Mouse (Mus musculus) forebrain, embryonic 12.5 days (tissue): ENCODE data around the gene Gorasp1. TPM values are rescaled to one million over a fixed set of nuclear protein-coding genes. Genes with fewer than 3 reads are reported as not detected.

ENCODE experiments used
- ATAC-seq: fragments of 200-750 bp; cut with Nextera tagmentation; 2 replicates; pipeline ENCODE4 v1.8.0; 2017; ENCODE audit warnings: moderate TSS enrichment; ENCODE audit not compliant: low FRiP score
- H3K27ac ChIP-seq: fragments of 300-500 bp; sonication (generic); 2 replicates; pipeline ENCODE4 v1.5.1; 2016; ENCODE audit warnings: mild to moderate bottlenecking
- H3K27me3 ChIP-seq: fragments of 300-500 bp; sonication (generic); 2 replicates; pipeline ENCODE4 v1.6.1; 2016; ENCODE audit warnings: mild to moderate bottlenecking
- H3K36me3 ChIP-seq: fragments of 300-500 bp; sonication (generic); replicated peaks from 2 replicates; pipeline ENCODE4 v1.6.1; 2016; ENCODE audit warnings: mild to moderate bottlenecking
- H3K4me1 ChIP-seq: fragments of 300-500 bp; sonication (generic); 2 replicates; pipeline ENCODE4 v1.6.1; 2016
- H3K4me2 ChIP-seq: fragments of 300-500 bp; sonication (generic); 2 replicates; pipeline ENCODE4 v1.6.1; 2016; ENCODE audit warnings: mild to moderate bottlenecking, moderate library complexity
- H3K4me3 ChIP-seq: fragments of 300-500 bp; sonication (generic); replicated peaks from 2 replicates; pipeline ENCODE4 v1.5.1; 2016; ENCODE audit warnings: mild to moderate bottlenecking
- H3K9ac ChIP-seq: fragments of 300-500 bp; sonication (generic); 2 replicates; pipeline ENCODE4 v1.6.1; 2016; ENCODE audit warnings: mild to moderate bottlenecking
- H3K9me3 ChIP-seq: fragments of 300-500 bp; sonication (generic); 2 replicates; pipeline ENCODE4 v1.6.1; 2016
- WGBS: fragments of 180-500 bp; shearing (Covaris S2); methylation state at CpG from one replicate; pipeline ENCODE4 v1.1.7; 2016; 5-methylcytosine and 5-hydroxymethylcytosine counted together
- polyA plus RNA-seq: library from polyadenylated mRNA; unstranded; fragments of >200 nt; fragmentation: Nextera tagmentation; extraction: Ambion mirVana; gene quantifications from 2 replicates; pipeline ENCODE4 v1.2.1, GENCODE M21; 2016

Gene Gorasp1
- polyA plus RNA-seq, 1 experiment from 2014 or later, result 27.7 TPM

DNA sequence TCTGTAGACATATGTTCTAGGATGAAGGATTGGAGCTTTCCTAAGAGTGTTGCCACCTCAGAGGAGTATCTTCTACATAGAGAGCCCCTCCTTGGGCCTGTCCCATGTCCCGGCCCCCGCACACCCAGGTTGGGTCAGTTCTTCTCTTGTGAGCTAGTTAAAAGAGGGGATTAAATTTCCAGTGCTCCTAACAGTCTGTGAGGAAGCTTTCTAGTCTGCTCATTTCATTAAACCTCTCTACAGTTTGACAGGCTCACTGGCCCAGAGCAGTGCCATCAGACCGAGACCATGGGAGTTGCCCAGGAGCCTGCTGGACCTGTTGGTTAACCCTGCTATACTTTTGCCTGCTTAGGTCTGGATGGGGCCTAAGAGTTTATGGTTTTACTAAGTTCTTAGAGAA lies 28.7 kb downstream of the Gorasp1 start:
- WGBS, result 94% methylated on average over 3 of the region's 3 CpGs
- Histone ChIP-seq H3K9me3 (no peaks in the 10 kb centered on the region), H3K27ac (no peak overlapping the region), H3K27me3 (no peaks in the 10 kb centered on the region), H3K36me3 (peaks cover 94% of the 10 kb centered on the region), H3K9ac (no peak overlapping the region), H3K4me2 (no peak overlapping the region), H3K4me1 (no peaks in the 10 kb centered on the region), H3K4me3 (no peak overlapping the region)
- no peak for ATAC-seq

DNA sequence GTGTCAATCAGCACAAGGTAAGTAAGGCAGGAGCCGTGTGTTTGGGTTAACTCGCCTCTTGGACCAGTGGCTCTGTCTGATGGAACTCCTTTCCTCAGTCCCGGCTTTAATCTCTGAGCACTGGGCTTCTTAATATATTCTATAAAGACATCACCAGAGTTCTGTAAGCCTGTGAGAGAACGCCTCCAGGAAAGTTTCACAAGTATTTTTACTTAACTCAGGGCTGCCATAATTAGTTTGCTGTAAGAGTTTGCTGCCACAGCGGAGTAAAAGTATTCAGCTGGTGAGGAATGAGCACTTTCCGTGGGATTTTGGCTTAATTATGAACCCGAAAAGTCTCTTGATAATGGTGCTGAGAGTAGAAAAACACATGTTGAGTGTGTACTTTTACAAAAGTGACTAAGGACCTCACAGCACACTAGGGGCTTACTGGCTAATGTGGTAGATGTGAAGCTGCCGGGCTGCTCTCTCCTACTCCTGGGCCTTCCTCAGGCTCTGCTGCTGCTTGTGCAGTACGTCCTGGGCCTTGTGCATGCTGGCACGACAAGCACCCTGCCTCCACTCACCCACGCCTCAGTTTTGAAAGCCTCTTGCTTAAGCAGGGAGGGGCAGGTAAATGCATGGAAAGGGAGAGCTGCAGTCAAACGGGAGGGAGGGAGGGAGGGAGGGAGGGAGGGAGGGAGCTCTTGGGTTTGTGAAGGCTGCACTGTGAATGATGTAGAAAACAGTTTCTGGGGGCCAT lies 34.8 kb downstream of the Gorasp1 start:
- Histone ChIP-seq H3K4me3 (no peak overlapping the region), H3K4me1 (no peaks in the 10 kb centered on the region), H3K9ac (no peak overlapping the region), H3K9me3 (no peaks in the 10 kb centered on the region), H3K27ac (no peak overlapping the region), H3K36me3 (peaks cover 54% of the 10 kb centered on the region), H3K27me3 (no peaks in the 10 kb centered on the region), H3K4me2 (no peak overlapping the region)
- no peak for ATAC-seq
- 84% methylated on average over 12 of the region's 12 CpGs for WGBS

- Histone ChIP-seq H3K9me3 (no peaks in the 10 kb centered on the region), H3K27me3 (no peaks in the 10 kb centered on the region), H3K4me2 (no peak overlapping the region), H3K4me1 (peaks cover 15% of the 10 kb centered on the region), H3K9ac (no peak overlapping the region), H3K36me3 (peaks cover 27% of the 10 kb centered on the region), H3K4me3 (no peak overlapping the region), H3K27ac (no peak overlapping the region)
- ATAC-seq, result no peak
- WGBS, result 92% methylated on average over 2 of the region's 2 CpGs
These were observed 37.9 kb downstream of the Gorasp1 start for GRCm38 (mm10) chr9:119899446-119899845.

- H3K27ac ChIP-seq, result peak overlapping the region; percentile 87
- peaks cover 18% of the 10 kb centered on the region for H3K4me1 ChIP-seq
- no peaks in the 10 kb centered on the region for H3K27me3 ChIP-seq
- peak overlapping the region; percentile 100 for H3K4me3 ChIP-seq
- H3K9me3 ChIP-seq, result no peaks in the 10 kb centered on the region
- ATAC-seq, result peak; percentile 77
- peak overlapping the region; percentile 94 for H3K4me2 ChIP-seq
- H3K36me3 ChIP-seq, result peaks cover 3% of the 10 kb centered on the region; the same call in 1 of the 2 replicates
- WGBS, result 2% methylated on average over 36 of the region's 71 CpGs
- peak overlapping the region; percentile 92 for H3K9ac ChIP-seq
These were observed 42.2 kb downstream of the Gorasp1 start for GRCm38 (mm10) chr9:119895040-119895721.

- WGBS, result 3% methylated on average over 34 of the region's 34 CpGs
- ATAC-seq, result peak; percentile 99
These were observed 42.9 kb downstream of the Gorasp1 start, which contains the start of gene Wdr48 for GRCm38 (mm10) chr9:119894339-119895009. Wdr48 (plus strand) TSS chr9:119894878.

DNA sequence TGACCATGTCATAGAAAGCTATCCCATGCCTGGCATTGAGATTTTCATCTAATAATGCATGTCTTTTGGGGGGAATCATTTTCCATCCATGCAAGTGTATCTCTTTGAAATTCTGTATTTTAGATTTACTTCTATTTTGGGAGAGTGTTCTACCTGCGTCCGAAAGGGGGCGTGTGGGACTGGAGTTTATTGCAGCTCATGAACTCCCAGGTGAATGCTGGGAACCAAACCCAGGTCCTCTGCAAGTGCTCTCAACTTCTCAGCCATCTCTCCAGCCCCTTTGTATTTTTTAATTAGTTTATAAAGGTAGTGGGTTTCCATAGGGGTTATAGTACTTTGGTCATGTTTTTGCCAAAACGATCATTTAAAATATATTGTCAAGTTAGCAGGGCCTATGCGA lies 43.5 kb downstream of the Gorasp1 start:
- no peak overlapping the region for H3K9ac ChIP-seq
- H3K27ac ChIP-seq, result no peak overlapping the region
- ATAC-seq, result no peak
- peaks cover 29% of the 10 kb centered on the region for H3K4me1 ChIP-seq
- peak overlapping the region; percentile 100; the same call in 1 of the 2 replicates for H3K4me3 ChIP-seq
- H3K36me3 ChIP-seq, result no peaks in the 10 kb centered on the region
- no peaks in the 10 kb centered on the region for H3K27me3 ChIP-seq
- peak overlapping the region; percentile 94; the same call in 1 of the 2 replicates for H3K4me2 ChIP-seq
- WGBS, result 91% methylated on average over 5 of the region's 5 CpGs
- H3K9me3 ChIP-seq, result no peaks in the 10 kb centered on the region

More at GRCm38 (mm10) chr9:119894339-119895009, 42.9 kb downstream of the Gorasp1 start, which contains the start of gene Wdr48:
- no peaks in the 10 kb centered on the region for H3K9me3 ChIP-seq
- peaks cover 23% of the 10 kb centered on the region for H3K4me1 ChIP-seq
- no peaks in the 10 kb centered on the region for H3K36me3 ChIP-seq
- peak within 1 kb of the TSS; percentile 94 for H3K4me2 ChIP-seq
- no peaks in the 10 kb centered on the region for H3K27me3 ChIP-seq
- peak within 1 kb of the TSS; percentile 87 for H3K27ac ChIP-seq
- H3K9ac ChIP-seq, result peak within 1 kb of the TSS; percentile 92
- peak within 1 kb of the TSS; percentile 100 for H3K4me3 ChIP-seq

DNA sequence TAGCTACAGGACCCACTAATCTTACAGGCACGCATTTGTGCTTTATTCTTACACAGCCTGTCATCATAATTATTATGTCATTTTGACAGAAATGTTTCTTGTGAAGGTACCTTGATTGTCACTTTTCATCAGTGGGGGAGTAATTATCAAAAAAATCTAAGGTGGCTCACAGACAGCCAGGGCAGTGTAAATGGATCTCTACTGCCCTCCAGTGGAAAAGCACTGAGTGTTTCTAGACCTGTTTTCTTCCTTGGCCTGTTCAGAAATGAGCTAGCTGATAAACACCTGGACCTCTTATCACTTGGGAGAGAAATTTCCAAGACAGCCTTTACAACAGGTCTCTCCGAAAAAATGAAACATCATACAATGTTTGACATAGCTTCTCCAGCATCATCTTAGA lies 46.7 kb downstream of the Gorasp1 start:
- no peak overlapping the region for H3K27ac ChIP-seq
- no peak overlapping the region for H3K9ac ChIP-seq
- H3K9me3 ChIP-seq, result no peaks in the 10 kb centered on the region
- H3K4me2 ChIP-seq, result no peak overlapping the region
- H3K4me1 ChIP-seq, result peaks cover 32% of the 10 kb centered on the region
- no peaks in the 10 kb centered on the region for H3K36me3 ChIP-seq
- H3K4me3 ChIP-seq, result no peak overlapping the region
- H3K27me3 ChIP-seq, result no peaks in the 10 kb centered on the region
- WGBS, result 32% methylated on average over 2 of the region's 2 CpGs
- ATAC-seq, result no peak

DNA sequence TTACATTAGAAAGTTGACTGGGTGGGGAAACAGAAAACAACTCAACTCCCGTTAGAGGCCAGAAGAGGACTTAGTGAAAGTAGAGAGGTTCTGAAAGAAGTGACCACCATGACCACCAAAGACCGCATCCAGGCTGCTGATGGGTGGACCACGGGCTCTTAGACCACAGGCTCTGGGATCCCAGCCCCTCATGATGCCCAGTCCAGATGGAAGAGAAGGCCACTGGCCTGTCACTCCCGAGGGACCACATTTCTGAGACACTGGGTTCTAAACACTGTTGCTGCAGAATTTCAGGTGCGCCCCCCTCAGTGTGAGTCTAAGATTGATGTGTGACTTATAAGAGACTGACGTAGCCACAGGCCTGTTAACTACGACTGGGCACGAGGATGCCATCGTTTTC lies 47.9 kb downstream of the Gorasp1 start:
- H3K36me3 ChIP-seq, result no peaks in the 10 kb centered on the region
- ATAC-seq, result 0 out of 2 replicates have a peak, but pooled peaks have one; percentile 1
- H3K4me2 ChIP-seq, result peak overlapping the region; percentile 29
- peak overlapping the region; percentile 33; the same call in 1 of the 2 replicates for H3K9ac ChIP-seq
- no peaks in the 10 kb centered on the region for H3K27me3 ChIP-seq
- WGBS, result 48% methylated on average over 9 of the region's 9 CpGs
- H3K4me3 ChIP-seq, result no peak overlapping the region
- peak overlapping the region; percentile 96 for H3K27ac ChIP-seq
- H3K4me1 ChIP-seq, result peaks cover 26% of the 10 kb centered on the region
- no peaks in the 10 kb centered on the region for H3K9me3 ChIP-seq

DNA sequence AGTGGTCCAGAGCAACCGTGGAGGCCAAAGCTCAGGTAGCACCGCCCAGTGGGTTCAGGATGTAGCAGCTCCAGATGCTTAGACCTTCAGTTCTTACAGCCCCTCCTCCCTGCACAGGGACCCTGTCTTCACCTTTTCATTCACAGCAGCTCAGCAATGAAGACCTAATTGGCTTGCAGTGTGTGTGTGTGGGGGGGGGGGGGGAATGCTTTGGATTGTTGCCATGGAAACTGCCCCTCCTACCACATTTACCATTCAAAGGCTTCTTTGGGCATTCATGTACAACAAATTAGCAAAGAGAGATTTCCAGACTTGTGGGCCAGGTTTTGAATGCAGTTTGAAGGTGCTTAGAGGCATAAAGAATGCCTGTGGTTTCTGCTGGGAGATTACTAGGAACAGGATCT lies 48.5 kb downstream of the Gorasp1 start:
- H3K27ac ChIP-seq, result peak overlapping the region; percentile 96
- peak overlapping the region; percentile 29 for H3K4me2 ChIP-seq
- no peaks in the 10 kb centered on the region for H3K27me3 ChIP-seq
- no peaks in the 10 kb centered on the region for H3K36me3 ChIP-seq
- H3K9me3 ChIP-seq, result no peaks in the 10 kb centered on the region
- WGBS, result 6% methylated on average over 2 of the region's 2 CpGs
- no peak overlapping the region for H3K4me3 ChIP-seq
- peaks cover 23% of the 10 kb centered on the region for H3K4me1 ChIP-seq
- H3K9ac ChIP-seq, result peak overlapping the region; percentile 33; the same call in 1 of the 2 replicates
- peak; percentile 92 for ATAC-seq

DNA sequence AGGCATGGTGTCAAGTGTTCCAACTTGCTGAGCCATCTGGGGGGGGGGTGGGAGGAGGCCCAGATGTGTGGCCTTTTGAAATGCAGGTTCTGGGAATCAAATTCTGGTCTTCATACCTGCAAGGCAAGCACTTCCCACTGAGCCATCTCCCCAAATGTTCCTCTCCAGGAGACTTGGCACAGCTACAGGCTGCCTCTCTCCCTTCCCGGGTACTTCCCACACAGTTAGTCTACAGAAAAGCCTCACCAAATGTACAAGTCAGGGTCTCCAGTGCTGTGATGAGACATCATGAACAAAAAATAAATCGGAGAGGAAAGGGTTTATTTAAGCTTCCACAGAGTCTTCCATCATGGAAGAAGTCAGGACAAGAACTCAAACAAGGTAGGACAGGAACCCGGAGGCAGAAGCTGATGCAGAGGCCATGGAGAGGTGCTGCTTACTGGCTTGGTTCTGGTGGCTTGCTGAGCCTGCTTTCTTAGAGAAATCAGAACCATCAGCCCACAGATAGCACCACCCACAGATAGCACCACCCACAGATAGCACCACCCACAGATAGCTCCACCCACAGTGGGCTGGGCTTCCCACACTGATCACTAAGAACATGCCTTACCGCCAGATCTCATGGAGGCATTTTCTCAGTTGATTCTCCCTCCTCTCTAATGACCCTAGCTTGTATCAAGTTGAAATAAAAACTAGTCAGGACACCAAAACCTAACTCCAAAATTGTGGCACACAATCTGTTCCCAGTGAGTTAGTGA lies 50.0 kb downstream of the Gorasp1 start:
- Histone ChIP-seq H3K4me3 (no peak overlapping the region), H3K27me3 (no peaks in the 10 kb centered on the region), H3K27ac (peak overlapping the region; percentile 96), H3K4me2 (no peak overlapping the region), H3K4me1 (peaks cover 23% of the 10 kb centered on the region), H3K9me3 (no peaks in the 10 kb centered on the region), H3K36me3 (no peaks in the 10 kb centered on the region), H3K9ac (no peak overlapping the region)
- no peak for ATAC-seq
- WGBS, result 76% methylated on average over 4 of the region's 4 CpGs
